Mouse (Mus musculus) CD4-positive helper T cell, adult 2 months (primary cell): ENCODE results near the gene Gm21887.
A peak's percentile ranks its signal among the peaks of the same experiment; 100 is the strongest.
"Not testable (repeated sequence)": the region's sequence is repeated elsewhere in the genome, so short reads cannot be mapped to it uniquely, and the experiment has no call there.

Source experiments
- DNase-seq: peaks from one replicate; pipeline ENCODE4 v3.0.0-alpha.2; 2012; ENCODE audit warnings: low read depth, missing footprints, low spot score

Gm21887 gene

GRCm38 (mm10) chrX:169997854-169998456 lies 11.5 kb upstream of the Gm21887 start:
- DNase-seq, result peak; percentile 100

GRCm38 (mm10) chrX:169998559-169999219 lies 10.8 kb upstream of the Gm21887 start:
- not testable (repeated sequence) for DNase-seq

GRCm38 (mm10) chrX:169999226-169999883 lies 10.1 kb upstream of the Gm21887 start:
- DNase-seq, result peak; percentile 82

GRCm38 (mm10) chrX:169999912-170000641 lies 9.4 kb upstream of the Gm21887 start:
- DNase-seq, result not testable (repeated sequence)

- DNase-seq, result not testable (repeated sequence)
These were observed 8.6 kb upstream of the Gm21887 start for GRCm38 (mm10) chrX:170000642-170001387.

- not testable (repeated sequence) for DNase-seq
These were observed 8.1 kb upstream of the Gm21887 start for GRCm38 (mm10) chrX:170001388-170001695.

GRCm38 (mm10) chrX:170002510-170003197 lies 6.8 kb upstream of the Gm21887 start:
- DNase-seq, result not testable (repeated sequence)

GRCm38 (mm10) chrX:170003536-170003935 lies 5.9 kb upstream of the Gm21887 start:
- not testable (repeated sequence) for DNase-seq

- DNase-seq, result not testable (repeated sequence)
These were observed 5.2 kb upstream of the Gm21887 start for GRCm38 (mm10) chrX:170004236-170004635.

- DNase-seq, result not testable (repeated sequence)
These were observed 4.7 kb upstream of the Gm21887 start for GRCm38 (mm10) chrX:170004793-170005192.

GRCm38 (mm10) chrX:170005194-170005593 lies 4.3 kb upstream of the Gm21887 start:
- DNase-seq, result not testable (repeated sequence)

- not testable (repeated sequence) for DNase-seq
These were observed 3.7 kb upstream of the Gm21887 start for GRCm38 (mm10) chrX:170005695-170006297.

GRCm38 (mm10) chrX:170006694-170007247 lies 2.7 kb upstream of the Gm21887 start:
- DNase-seq, result not testable (repeated sequence)

- DNase-seq, result not testable (repeated sequence)
These were observed 1.9 kb upstream of the Gm21887 start for GRCm38 (mm10) chrX:170007375-170008178.

GRCm38 (mm10) chrX:170008179-170008467 lies 1.3 kb upstream of the Gm21887 start:
- DNase-seq, result peak; percentile 52

- peak; percentile 61 for DNase-seq
These were observed 875 bp upstream of the Gm21887 start for GRCm38 (mm10) chrX:170008584-170008983.

- DNase-seq, result peak; percentile 100
These were observed 352 bp downstream of the Gm21887 start for GRCm38 (mm10) chrX:170009801-170010221.

- DNase-seq, result peak; percentile 92
These were observed 1.4 kb downstream of the Gm21887 start for GRCm38 (mm10) chrX:170010581-170011528.
